Mouse (Mus musculus) limb, embryonic 13.5 days (tissue): ENCODE results near the gene Tdpoz3. TPM values are rescaled to one million over a fixed set of nuclear protein-coding genes. Genes with fewer than 3 reads are reported as not detected.
"Not testable (repeated sequence)": the region's sequence is repeated elsewhere in the genome, so short reads cannot be mapped to it uniquely, and the experiment has no call there.

ENCODE experiments used
- ATAC-seq: fragments of 200-750 bp; cut with Nextera tagmentation; 2 replicates; pipeline ENCODE4 v1.8.0; 2017; ENCODE audit warnings: low read depth, moderate number of reproducible peaks, moderate TSS enrichment; ENCODE audit not compliant: low FRiP score
- H3K27ac ChIP-seq: fragments of 300-500 bp; sonication (generic); 2 replicates; pipeline ENCODE4 v1.5.1; 2015; ENCODE audit warnings: inconsistent platforms, mild to moderate bottlenecking, moderate library complexity
- H3K27me3 ChIP-seq: fragments of 300-500 bp; sonication (generic); 2 replicates; pipeline ENCODE4 v1.6.1; 2015; ENCODE audit warnings: mild to moderate bottlenecking, inconsistent platforms
- H3K36me3 ChIP-seq: fragments of 300-500 bp; sonication (generic); 2 replicates; pipeline ENCODE4 v1.6.1; 2015; ENCODE audit warnings: inconsistent platforms, mild to moderate bottlenecking, moderate library complexity
- H3K4me1 ChIP-seq: fragments of 300-500 bp; sonication (generic); 2 replicates; pipeline ENCODE4 v1.6.1; 2015; ENCODE audit warnings: inconsistent platforms
- H3K4me2 ChIP-seq: fragments of 300-500 bp; sonication (generic); replicated peaks from 2 replicates; pipeline ENCODE4 v1.6.1; 2015; ENCODE audit warnings: inconsistent platforms, mild to moderate bottlenecking, moderate library complexity
- H3K4me3 ChIP-seq: fragments of 300-500 bp; sonication (generic); 2 replicates; pipeline ENCODE4 v1.5.1; 2015; ENCODE audit warnings: moderate library complexity, mild to moderate bottlenecking, inconsistent platforms
- H3K9ac ChIP-seq: fragments of 300-500 bp; sonication (generic); 2 replicates; pipeline ENCODE4 v1.6.1; 2015; ENCODE audit warnings: mild to moderate bottlenecking, inconsistent platforms
- H3K9me3 ChIP-seq: fragments of 300-500 bp; sonication (generic); 2 replicates; pipeline ENCODE4 v1.6.1; 2016; ENCODE audit warnings: inconsistent platforms
- WGBS: fragments of 180-500 bp; shearing (Covaris S2); methylation state at CpG from one replicate; pipeline ENCODE4 v1.1.7; 2015; 5-methylcytosine and 5-hydroxymethylcytosine counted together
- polyA plus RNA-seq: library from polyadenylated mRNA; unstranded; fragments of >200 nt; fragmentation: Nextera tagmentation; extraction: Ambion mirVana; gene quantifications from 2 replicates; pipeline ENCODE4 v1.2.1, GENCODE M21; 2015

The Tdpoz3 gene
- polyA plus RNA-seq = not detected in 2 replicates

- not testable (repeated sequence) for H3K36me3 ChIP-seq, H3K9ac ChIP-seq, H3K27me3 ChIP-seq, H3K9me3 ChIP-seq, H3K27ac ChIP-seq, H3K4me1 ChIP-seq, ATAC-seq, H3K4me3 ChIP-seq, H3K4me2 ChIP-seq
- WGBS = 78% methylated on average over 1 of the region's 1 CpGs
Measured at GRCm38 (mm10) chr3:93825720-93826119, at the start of gene Tdpoz3. Gene Tdpoz3, plus strand, starts transcription at chr3:93826020.

GRCm38 (mm10) chr3:93796098-93796497 is 29.7 kb upstream of the Tdpoz3 start, which contains the start of gene Tdpoz4:
Gene Tdpoz4, plus strand, starts transcription at chr3:93796398.
- not testable (repeated sequence) for H3K27me3 ChIP-seq, H3K4me2 ChIP-seq, H3K4me1 ChIP-seq, H3K27ac ChIP-seq, H3K9me3 ChIP-seq, H3K9ac ChIP-seq, H3K36me3 ChIP-seq, ATAC-seq, H3K4me3 ChIP-seq

GRCm38 (mm10) chr3:93813341-93813740 is 12.5 kb upstream of the Tdpoz3 start:
- not testable (repeated sequence) for H3K9me3 ChIP-seq, ATAC-seq, H3K4me2 ChIP-seq, H3K27me3 ChIP-seq, H3K36me3 ChIP-seq, H3K4me3 ChIP-seq, H3K27ac ChIP-seq, H3K9ac ChIP-seq, H3K4me1 ChIP-seq

- not testable (repeated sequence) for H3K27ac ChIP-seq, H3K27me3 ChIP-seq, H3K4me2 ChIP-seq, H3K36me3 ChIP-seq, H3K9ac ChIP-seq, H3K4me1 ChIP-seq, H3K9me3 ChIP-seq, H3K4me3 ChIP-seq, ATAC-seq
- 77% methylated on average over 8 of the region's 8 CpGs for WGBS
Measured at GRCm38 (mm10) chr3:93858957-93859356, 33.1 kb downstream of the Tdpoz3 start.

GRCm38 (mm10) chr3:93870635-93871034 is 44.8 kb downstream of the Tdpoz3 start:
- not testable (repeated sequence) for ATAC-seq, H3K36me3 ChIP-seq, H3K27ac ChIP-seq, H3K9me3 ChIP-seq, H3K4me2 ChIP-seq, H3K9ac ChIP-seq, H3K27me3 ChIP-seq, H3K4me3 ChIP-seq, H3K4me1 ChIP-seq
- 85% methylated on average over 8 of the region's 8 CpGs for WGBS

Other genes with a start within 250 kb of the Tdpoz3 start
- gene Tdpoz2, start 173.3 kb upstream of the Tdpoz3 start, polyA plus RNA-seq = not detected in 2 replicates
- gene Tdpoz1, start 149.7 kb upstream of the Tdpoz3 start, polyA plus RNA-seq = not detected in 2 replicates
- not detected in 2 replicates for gene Gm37596, start 132.9 kb upstream of the Tdpoz3 start, polyA plus RNA-seq
- not detected in 2 replicates for gene Gm5773, start 53.0 kb upstream of the Tdpoz3 start, polyA plus RNA-seq
- not detected in 2 replicates for gene Tdpoz4, start 29.6 kb upstream of the Tdpoz3 start, polyA plus RNA-seq
- gene Gm9117, start 117.5 kb downstream of the Tdpoz3 start, polyA plus RNA-seq = not detected in 2 replicates
- gene Tdpoz5, start 135.3 kb downstream of the Tdpoz3 start, polyA plus RNA-seq = not detected in 2 replicates
- not detected in 2 replicates for gene Gm9125, start 228.9 kb downstream of the Tdpoz3 start, polyA plus RNA-seq
- not detected in 2 replicates for gene Gm10697, start 246.6 kb downstream of the Tdpoz3 start, polyA plus RNA-seq